Mouse (Mus musculus): ENCODE measurements at regions not wholly inside any gene's neighbourhood (a gene's known extent, or its start where the extent isn't known, plus 50 kb on each side); places are given as distances from the start of the nearest gene placed in this dataset.
A peak's percentile ranks its signal among the peaks of the same experiment; 100 is the strongest.

DNA sequence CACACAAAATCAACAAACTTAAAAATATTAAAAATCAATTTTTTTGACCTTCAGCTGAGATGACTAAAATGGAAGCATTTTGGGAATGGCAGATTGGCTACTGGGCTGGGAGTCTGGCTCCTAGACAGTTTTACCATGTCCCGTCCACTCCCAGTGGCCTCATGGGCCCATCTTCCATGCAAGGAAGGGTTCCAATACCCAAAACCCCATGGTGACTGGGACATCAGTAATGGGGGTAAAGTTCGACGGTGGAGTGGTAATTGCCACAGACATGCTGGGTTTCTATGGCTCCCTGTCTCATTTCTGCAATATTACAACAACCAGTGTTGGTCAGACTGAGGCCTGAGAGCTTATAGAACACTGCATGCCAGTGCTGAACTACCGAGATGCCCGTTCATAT is 82.2 kb downstream of the Il20rb start:
- no peak for DNase-seq (ENCODE audit: low read depth in 2 of 2, low spot score in 2 of 2)

GRCm38 (mm10) chr9:100400366-100400765 is 86.2 kb downstream of the Il20rb start:
- DNase-seq (ENCODE audit: low read depth in 2 of 2, low spot score in 2 of 2): peak; percentile 42 to 48

- DNase-seq (ENCODE audit: low read depth in 2 of 2, low spot score in 2 of 2): no peak
These were observed 90.2 kb downstream of the Il20rb start for GRCm38 (mm10) chr9:100396340-100396910.

- peak; percentile 52 to 65 for DNase-seq (ENCODE audit: low read depth in 2 of 2, low spot score in 2 of 2)
These were observed 90.9 kb downstream of the Il20rb start for GRCm38 (mm10) chr9:100395711-100396110.

DNA sequence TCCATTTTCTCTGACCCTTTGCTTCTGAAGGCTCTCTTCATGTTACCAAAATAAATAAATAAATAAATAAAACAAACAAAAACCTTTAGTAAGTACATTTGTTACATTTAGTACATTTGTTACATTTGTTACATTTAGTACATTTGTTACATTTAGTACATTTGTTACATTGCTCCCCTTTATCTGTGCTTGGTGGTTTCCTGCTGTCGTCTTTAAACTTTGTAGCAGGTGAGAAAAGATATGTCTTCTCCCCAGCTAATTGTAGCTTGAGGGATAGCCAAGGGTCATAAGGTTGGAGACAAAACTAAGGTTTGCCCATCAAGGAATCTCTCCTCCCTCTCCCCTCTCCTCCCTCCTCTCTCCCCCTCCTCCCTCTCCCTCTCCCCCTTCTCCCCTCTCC is 92.0 kb downstream of the Il20rb start:
- DNase-seq (ENCODE audit: low read depth in 2 of 2, low spot score in 2 of 2): no peak

DNA sequence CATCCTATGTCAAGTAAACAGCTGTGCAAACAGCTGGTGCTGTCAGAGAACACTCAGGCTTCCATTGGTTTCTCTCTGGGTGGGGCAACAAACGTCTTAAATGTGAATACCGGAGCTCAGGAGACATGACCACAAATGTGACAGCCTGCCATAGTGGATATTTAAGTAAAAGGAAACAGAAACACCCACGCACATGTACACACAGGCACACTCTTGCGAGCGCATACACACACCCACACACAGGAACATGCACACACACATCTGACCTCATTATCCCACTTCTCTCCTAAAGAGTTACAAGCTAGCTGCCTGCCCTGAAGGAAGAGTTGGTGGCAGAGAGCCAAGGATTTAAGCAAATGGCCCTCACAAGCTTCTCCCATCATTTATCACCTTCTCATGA is 92.4 kb downstream of the Il20rb start:
- no peak for DNase-seq (ENCODE audit: low read depth in 2 of 2, low spot score in 2 of 2)

DNA sequence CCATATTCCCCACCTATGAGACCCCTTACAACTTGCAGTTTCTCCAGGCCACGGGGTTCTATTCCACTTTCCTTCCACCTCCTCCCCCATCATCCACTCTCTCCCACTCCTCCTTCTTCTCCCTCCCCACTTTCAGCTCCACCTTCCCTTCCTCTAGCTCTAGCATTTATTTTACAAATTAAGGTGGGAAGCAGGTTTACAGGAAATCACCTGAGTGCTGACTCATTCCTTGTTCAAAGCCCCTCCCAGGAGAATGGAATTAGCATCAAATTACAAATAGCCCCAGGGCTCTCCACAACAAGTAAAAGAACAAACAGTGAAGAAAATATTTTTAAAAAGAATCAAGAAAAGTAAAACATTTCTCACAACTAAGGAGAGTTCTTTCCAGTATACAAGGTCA is 94.3 kb downstream of the Il20rb start:
- DNase-seq (ENCODE audit: low read depth in 2 of 2, low spot score in 2 of 2): no peak

GRCm38 (mm10) chr9:100391566-100392213 is 94.9 kb downstream of the Il20rb start:
- no peak for DNase-seq (ENCODE audit: low read depth in 2 of 2, low spot score in 2 of 2)

GRCm38 (mm10) chr9:100388393-100388792 is 98.2 kb downstream of the Il20rb start:
- no peak for DNase-seq (ENCODE audit: low read depth in 2 of 2, low spot score in 2 of 2)

GRCm38 (mm10) chr9:100387171-100387685 is 99.4 kb downstream of the Il20rb start:
- no peak for DNase-seq (ENCODE audit: low read depth in 2 of 2, low spot score in 2 of 2)

GRCm38 (mm10) chr9:100382492-100382891 is 104.1 kb downstream of the Il20rb start:
- peak; percentile 11 to 28 for DNase-seq (ENCODE audit: low read depth in 2 of 2, low spot score in 2 of 2)

GRCm38 (mm10) chr9:100369921-100370320 is 116.7 kb downstream of the Il20rb start:
- no peak for DNase-seq (ENCODE audit: low read depth in 2 of 2, low spot score in 2 of 2)

DNA sequence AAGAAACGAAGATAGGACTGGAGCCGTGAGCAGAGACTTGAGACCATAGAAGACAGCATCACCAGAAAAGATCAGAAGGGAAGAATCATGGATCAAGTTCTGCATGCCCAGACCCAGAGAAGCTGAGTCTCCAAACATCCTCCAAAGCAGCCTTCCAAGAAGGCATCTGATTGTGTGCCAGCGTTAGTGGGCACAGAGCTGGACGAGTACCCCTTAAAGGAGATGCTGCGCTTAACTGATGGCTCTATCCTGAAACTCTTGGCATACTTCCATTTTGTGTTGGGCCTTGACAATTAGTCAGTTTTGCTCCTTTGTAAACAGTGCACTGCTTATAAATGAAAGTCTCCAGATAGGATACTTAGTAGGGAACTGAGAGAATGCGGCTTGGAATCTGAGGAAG is 119.8 kb downstream of the Il20rb start:
- DNase-seq (ENCODE audit: low read depth in 2 of 2, low spot score in 2 of 2): no peak

- DNase-seq (ENCODE audit: low read depth in 2 of 2, low spot score in 2 of 2): no peak
These were observed 126.5 kb downstream of the Il20rb start for GRCm38 (mm10) chr9:100359934-100360716.

DNA sequence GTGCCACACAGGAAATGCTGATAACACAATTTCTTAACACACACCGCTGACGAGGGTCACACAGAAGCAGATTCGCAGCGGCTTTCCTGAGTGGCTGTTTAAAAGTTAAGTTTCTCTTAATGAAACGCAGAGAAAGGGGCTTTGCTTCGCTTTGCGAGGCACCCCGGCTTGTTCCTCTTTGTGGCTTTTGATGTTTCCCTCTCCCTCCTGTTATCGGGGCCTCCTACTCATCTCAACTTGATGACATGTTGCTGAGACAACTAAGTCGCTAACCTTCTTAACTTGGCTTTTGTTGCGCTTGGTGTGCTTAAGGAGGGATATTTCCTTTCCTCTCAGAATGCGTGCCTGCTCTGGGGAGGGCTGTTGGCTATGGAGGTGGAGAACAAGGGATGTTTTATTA is 129.0 kb downstream of the Il20rb start:
- no peak for DNase-seq (ENCODE audit: low read depth in 2 of 2, low spot score in 2 of 2)

DNA sequence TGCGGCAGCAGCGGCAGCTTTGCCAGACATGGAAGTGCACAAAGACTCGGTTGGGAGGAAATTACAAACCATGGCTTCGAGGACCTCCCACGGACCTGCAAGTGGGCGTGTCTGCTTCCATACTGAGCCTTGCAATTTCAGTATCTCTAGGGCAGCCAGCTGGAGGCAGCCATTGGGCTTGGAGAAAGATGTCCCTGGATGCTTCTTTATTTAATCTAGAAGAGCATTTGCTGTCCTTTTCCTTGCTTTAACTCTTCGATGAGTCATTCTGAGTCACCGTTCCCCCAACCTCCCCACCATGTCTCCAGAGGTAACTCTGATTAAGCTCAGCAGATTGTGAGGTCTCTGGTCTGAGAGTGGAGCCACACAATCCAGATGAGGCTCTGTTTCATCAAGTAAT is 145.8 kb downstream of the Il20rb start:
- DNase-seq (ENCODE audit: low read depth in 2 of 2, low spot score in 2 of 2): no peak

GRCm38 (mm10) chr9:100307765-100308164 is 178.8 kb downstream of the Il20rb start:
- no peak for DNase-seq (ENCODE audit: low read depth in 2 of 2, low spot score in 2 of 2)

GRCm38 (mm10) chr9:100307364-100307763 is 179.2 kb downstream of the Il20rb start:
- no peak for DNase-seq (ENCODE audit: low read depth in 2 of 2, low spot score in 2 of 2)

DNA sequence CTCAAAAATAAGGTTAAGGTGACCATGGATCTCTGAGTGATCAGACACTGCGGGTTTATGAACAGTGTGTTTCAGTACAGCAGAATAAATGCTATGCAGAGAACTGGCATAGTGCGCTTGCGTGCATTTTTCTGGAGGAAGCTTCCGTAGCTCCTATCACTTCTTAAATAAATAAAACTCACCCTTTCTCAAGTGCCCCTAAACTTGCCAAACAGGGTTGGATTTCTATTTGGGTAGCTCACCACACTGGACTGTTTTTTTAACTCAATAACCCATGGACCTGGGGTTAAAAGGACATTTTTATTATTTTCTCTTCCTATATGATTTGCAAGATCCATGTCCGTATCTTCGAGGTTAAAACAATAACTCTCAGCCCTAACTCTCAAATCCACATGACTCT is 182.8 kb downstream of the Il20rb start:
- DNase-seq (ENCODE audit: low read depth in 2 of 2, low spot score in 2 of 2): no peak

DNA sequence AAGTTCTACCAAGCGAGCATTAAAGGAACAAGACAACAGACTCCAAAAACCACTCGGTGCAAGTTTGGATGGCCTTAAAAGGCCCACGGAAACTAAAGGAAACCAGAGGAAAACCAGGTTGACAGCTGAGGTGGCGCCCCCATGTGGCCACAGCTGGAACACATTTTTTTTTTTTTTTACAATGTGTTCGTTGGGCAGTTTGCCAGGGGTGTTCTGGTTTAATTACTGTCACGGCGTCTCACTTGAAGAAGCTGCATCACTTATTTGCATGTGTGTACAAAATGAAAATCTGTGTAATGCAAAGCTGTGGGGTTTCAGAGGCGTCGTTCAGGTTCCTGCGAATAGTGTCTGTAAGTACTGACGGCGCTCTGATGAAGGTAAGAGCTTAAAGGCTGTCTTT is 185.0 kb downstream of the Il20rb start:
- DNase-seq (ENCODE audit: low read depth in 2 of 2, low spot score in 2 of 2): no peak

DNA sequence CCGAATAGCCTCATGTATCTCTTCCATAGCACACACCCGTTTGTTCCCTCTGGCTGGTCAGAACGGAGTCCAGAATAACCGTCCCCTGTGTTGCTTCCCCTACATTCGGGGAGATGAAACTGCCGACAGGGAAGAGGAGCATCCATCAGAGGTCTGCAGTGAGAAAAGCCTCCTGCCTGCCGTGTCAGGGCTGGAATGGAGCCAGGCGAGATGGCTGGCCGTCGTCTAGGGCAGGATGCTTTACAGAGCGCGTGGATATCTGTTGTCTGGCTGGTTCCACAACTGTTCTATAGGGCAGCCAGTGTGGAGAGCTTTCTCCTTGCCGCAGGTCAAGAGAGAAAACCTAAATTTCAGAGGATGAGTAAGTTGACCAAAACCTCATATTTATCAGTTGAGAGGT is 209.2 kb downstream of the Il20rb start:
- no peak for DNase-seq (ENCODE audit: low read depth in 2 of 2, low spot score in 2 of 2)
